Mouse (Mus musculus) 3134 (cell line): ENCODE data around the gene Ccdc148.

Experiments
- DNase-seq: peaks from one replicate; pipeline ENCODE4 v3.0.0-alpha.2; 2011; ENCODE audit warnings: low spot score; ENCODE audit not compliant: insufficient read length; ENCODE audit errors: extremely low read depth

Gene Ccdc148

GRCm38 (mm10) chr2:59160605-59160963 is at the start of gene Ccdc148, which contains the start of gene Pkp4:
Gene Ccdc148 (minus strand): TSS chr2:59160683.
Gene Pkp4 (plus strand): TSS chr2:59160850.
- DNase-seq, result peak; percentile 94

DNA sequence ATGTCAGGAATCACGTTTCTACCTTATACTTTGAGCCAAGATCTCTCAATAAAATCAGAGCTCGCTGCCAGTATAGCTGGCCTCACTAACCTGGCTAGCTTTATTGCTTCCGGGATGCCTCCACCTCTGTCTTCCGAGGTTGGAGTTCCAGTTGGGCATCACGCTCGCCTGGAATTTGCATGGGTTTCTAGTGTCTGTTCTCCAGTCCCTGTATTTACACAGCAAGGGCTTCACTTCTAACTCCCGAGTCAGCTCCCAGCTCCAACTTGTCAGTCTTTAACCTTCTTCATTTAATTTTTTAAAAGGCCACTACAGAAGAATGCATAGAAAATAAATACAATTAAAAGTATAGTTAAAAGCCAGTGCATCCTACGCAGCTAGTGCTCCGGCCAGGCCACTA is 47.8 kb upstream of the Ccdc148 start:
- no peak for DNase-seq

DNA sequence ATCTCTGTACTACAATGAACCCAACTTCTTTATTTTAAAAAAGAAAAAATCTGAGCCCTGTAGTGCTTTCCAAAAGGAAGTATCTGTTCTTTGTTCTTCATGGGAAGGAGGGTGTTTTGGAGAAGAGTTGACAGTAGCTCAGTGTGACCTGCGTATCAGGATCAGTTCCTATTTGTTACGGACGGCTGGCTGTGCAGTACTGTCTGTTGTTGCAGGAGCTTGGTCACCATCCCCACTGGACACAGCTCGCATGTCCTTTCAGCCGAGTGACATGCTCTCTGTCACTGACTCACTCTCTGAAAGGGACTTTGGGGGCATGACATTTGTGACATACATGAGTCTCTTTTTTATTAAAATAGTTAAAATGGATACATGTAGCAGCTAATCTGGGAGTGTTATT is 47.2 kb upstream of the Ccdc148 start:
- DNase-seq, result no peak

- no peak for DNase-seq
Observed at GRCm38 (mm10) chr2:59207240-59207639, 46.8 kb upstream of the Ccdc148 start.

- no peak for DNase-seq
Observed at GRCm38 (mm10) chr2:59206190-59206589, 45.7 kb upstream of the Ccdc148 start.

GRCm38 (mm10) chr2:59205092-59205491 is 44.6 kb upstream of the Ccdc148 start:
- DNase-seq, result no peak

DNA sequence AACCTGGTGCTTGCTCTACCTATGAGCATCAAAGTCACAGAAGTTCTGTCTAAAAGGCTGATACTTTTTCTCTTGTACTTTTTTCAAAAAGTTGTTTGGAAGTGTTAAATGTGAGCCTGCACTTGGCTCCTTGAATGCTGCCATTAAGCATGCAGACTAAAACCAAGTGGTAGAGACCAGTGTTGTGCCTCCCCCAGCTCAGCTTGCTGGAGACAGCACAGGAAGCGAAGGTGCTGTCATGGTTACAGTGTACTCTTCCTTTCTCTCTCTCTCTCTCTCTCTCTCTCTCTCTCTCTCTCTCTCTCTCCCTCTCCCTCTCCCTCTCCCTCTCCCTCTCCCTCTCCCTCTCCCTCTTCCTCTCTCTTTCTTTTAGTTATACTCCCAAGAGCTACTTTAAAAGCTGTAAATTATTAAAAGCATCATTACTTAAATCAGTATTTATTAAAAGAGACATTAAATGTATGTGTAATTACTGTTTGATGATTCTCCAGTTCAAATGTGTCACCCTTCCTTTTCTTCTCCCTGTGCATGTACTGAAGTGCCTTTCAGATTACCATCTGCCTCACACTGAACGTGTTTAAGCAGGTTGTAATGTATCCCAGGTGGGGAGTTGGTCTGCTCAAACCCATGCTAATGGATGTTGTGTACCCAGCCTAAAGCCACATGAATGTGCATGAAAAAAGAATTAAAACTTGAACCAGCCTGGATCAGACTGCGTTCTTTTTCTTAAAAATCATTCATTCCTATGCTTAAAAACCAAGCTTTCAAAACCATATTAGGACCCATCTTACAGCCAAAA is 43.3 kb upstream of the Ccdc148 start:
- DNase-seq, result no peak

DNA sequence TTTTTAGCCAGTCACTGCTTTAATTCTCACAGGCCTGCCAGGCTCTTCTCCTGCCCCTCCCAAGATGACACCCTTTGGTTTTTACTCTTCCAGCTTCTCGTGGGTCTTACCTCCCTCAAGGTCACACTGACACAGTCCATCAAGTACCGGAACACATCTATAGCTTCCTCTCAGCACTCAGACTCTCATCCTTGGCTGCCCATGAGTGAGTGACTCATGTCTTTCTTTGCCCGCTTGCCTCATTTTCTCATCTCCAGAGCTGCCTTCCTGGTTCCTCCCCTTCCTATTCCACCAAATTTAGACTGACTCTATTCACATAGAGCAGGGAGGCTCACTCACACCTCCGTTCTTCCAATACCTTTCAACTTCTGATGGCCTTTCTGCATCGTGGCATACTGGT is 42.4 kb upstream of the Ccdc148 start:
- DNase-seq, result peak; percentile 13

DNA sequence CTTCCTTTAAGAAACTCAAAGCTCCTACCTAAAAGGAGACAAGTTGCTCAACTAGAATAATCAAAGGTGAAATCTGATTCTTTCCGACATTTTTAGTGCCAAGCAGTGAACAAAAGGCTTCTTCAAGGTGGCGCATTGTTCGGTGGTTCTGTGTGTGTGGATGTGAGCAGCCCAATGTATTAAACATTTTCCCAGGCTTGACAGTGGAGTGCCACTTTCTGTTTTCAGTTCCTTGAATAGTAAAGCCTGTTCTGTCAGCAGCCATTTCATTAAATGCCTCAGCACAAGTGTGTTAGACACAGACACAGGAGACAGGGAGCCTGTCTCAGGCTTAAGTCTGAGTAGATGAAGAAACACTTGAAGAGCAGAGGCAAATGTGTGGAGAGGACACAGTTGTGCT is 40.0 kb upstream of the Ccdc148 start:
- no peak for DNase-seq

- no peak for DNase-seq
Observed at GRCm38 (mm10) chr2:59199476-59199976, 39.0 kb upstream of the Ccdc148 start.

DNA sequence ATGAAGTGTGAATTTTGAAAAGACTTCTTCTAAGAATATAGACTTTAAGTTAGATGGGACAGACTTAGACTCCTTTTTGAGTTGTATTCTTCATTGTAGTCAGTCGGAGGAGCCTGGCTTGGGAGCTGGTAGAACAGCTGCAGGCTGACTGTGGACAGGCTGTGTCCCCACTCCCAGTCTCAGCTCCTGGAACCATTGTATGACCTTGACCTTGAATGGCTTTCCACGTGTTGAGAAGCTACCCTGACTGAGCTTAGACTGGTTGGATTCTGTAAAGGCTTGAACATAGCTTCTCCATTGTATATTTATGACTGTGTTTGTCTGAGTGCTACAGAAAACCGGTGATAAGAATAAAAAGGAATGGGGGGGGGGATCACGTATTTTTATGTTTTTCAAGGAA is 36.7 kb upstream of the Ccdc148 start:
- DNase-seq, result no peak

DNA sequence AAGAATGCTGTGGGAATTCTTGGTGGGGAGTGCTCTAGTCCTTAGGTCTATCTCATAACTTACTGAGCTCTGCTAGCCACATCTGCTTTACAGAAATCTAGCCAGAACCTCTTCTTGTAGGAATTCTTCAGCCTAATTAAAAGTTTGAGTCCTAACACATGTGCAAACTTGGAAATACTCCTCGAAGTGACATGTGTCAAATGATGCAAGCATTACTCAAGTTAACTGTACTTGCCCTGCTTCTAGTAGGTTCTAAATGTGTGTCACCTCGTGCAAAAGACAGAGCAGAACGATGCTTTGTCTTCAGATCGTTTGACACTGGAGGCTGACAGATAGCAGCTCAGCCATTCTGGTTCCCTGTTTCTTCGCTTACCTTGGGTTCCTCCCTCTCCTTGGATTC is 32.6 kb upstream of the Ccdc148 start:
- no peak for DNase-seq

GRCm38 (mm10) chr2:59191466-59191865 is 31.0 kb upstream of the Ccdc148 start:
- no peak for DNase-seq

DNA sequence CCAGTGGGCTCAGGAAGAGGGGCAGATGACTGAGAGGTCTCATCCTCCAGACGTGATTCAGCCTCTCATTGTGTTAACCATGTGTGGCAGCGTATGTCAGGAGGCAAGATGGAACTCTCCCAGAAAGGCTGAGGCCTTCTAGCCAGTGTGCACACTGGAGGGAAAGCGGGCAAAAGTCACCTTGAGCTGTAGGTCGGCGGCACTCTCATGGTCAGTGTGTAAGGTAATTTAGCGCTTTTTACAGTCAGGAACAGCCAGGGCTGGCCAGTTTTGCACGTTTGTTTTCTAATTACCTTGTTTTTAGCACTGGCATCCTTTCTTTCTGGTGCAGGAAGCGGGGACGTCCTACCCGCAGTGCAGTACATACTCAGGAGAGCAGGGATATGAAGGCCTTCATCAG is 29.7 kb upstream of the Ccdc148 start:
- DNase-seq, result no peak

DNA sequence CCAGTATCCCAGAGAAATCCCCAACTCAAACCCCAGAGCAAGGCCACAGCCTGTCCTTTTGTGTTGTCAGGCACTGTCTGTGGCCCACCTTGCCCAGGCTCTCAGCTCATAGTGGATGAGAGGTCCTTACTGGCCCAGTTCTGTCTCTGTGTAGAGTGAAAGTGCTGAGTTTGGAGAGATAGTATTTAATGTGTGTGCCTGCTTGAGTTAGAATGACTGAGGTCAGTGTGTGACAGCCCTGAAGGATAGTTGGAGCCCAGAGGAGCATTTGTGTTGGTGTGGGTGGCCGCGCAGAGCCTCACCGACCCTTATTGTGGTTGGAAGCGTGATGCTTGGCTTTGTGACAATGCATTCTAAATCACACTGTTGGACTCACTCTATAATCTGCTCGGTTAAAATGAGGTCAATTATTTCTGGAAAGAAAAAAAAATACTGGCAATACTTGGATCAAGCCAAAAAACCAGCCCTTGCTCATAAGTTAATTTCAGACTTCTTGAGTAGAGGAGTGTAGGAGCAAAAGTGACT is 29.2 kb upstream of the Ccdc148 start:
- no peak for DNase-seq

- DNase-seq, result no peak
Observed at GRCm38 (mm10) chr2:59188306-59188705, 27.8 kb upstream of the Ccdc148 start.

- no peak for DNase-seq
Observed at GRCm38 (mm10) chr2:59186966-59187365, 26.5 kb upstream of the Ccdc148 start.

GRCm38 (mm10) chr2:59186122-59186521 is 25.6 kb upstream of the Ccdc148 start:
- no peak for DNase-seq

- no peak for DNase-seq
Observed at GRCm38 (mm10) chr2:59184107-59185064, 23.9 kb upstream of the Ccdc148 start.

DNA sequence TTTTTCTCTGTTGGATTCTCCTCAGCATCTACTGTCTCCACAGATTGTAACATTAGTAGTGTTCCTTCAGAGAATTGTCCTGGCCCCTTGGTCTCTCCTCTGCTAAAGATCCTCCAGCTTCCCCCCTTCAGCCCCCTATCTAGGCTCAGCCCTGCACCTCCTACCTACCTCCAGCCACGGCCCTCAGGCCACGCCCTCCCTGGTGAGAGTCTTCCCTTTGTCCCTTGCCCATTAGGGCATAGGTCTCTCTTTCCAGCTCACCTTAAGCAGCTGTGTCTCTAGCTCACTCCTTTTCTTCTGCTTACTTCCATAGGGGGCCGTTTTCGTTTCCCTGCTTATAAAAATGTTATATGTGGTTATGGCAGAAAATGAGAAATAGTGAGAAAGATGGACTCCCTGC is 23.1 kb upstream of the Ccdc148 start:
- no peak for DNase-seq
